In the genomic region with DNA sequence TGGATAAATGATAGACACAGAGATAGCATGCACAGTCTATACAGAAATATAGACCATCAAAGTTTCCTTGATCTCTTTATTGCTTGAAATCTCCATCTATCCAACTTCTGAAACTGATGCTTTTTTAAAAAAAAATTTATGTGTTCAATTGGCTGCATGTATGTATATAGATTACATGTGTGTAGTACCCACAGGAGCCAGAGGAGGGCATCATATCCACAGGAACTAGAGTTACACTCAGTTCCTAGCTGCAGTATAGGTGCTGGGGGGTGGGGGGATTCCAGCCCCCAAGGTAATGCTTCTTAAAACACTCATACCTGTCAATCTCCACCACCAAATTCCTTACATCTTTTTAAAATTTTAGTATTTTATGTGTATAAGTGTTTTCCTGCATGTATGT, we compare ENCODE assay signal across 9 mouse cellular contexts. TPM values are rescaled to one million over a fixed set of nuclear protein-coding genes. Genes with fewer than 3 reads are reported as not detected.
DNase-seq lines count a peak whose midpoint lies in the region; ATAC-seq and TF ChIP-seq lines count a peak whose summit lies in the region.
"Had no signal": no experiment of that assay in that cellular context is flagged by ENCODE, and none has a peak within 500 bp of the region (broad histone marks: within the 10 kb centered on the region; RNA-seq: fewer than 3 reads in every experiment).

No protein-coding gene starts in this region.

- H3K36me3 ChIP-seq in kidney, embryonic 16.5 days (ENCODE audit: insufficient read depth, low read length), result peaks cover 37% of the 10 kb centered on the region
- H3K36me3 ChIP-seq in ES-Bruce4 (ENCODE audit: control insufficient read depth, insufficient read depth, low read length, poor library complexity, severe bottlenecking), result peaks cover 9% of the 10 kb centered on the region

- H3K4me1 ChIP-seq in kidney, embryonic 16.5 days (ENCODE audit: insufficient read depth, low read length), result no peaks in the 10 kb centered on the region
- no peaks in the 10 kb centered on the region for H3K4me1 ChIP-seq in ES-Bruce4 (ENCODE audit: control insufficient read depth, insufficient read depth, low read length)
- H3K4me1 ChIP-seq: stomach, embryonic 15.5 days had no signal

- TF ChIP-seq CTCF in ES-Bruce4 (IDR thresholded peaks at IDR 0.05; ENCODE audit: low read depth, low read length), result peak; percentile 10

- ATAC-seq in kidney, embryonic 16.5 days (ENCODE audit: low FRiP score, low TSS enrichment), result no peak
- ATAC-seq in neutrophil, adult 5-6 weeks (ENCODE audit: extremely low read depth, insufficient number of reproducible peaks, low FRiP score, poor library complexity, severe bottlenecking), result 0 out of 2 replicates have a peak, but pooled peaks have one; percentile 46

- TF ChIP-seq POLR2A in ES-Bruce4 (IDR thresholded peaks at IDR 0.05; ENCODE audit: insufficient read depth, low read length), result no peak

- H3K27ac ChIP-seq in kidney, embryonic 16.5 days (ENCODE audit: low read length), result no peak overlapping the region
- no peak overlapping the region for H3K27ac ChIP-seq in ES-Bruce4 (ENCODE audit: insufficient read depth, low read length)
- H3K27ac ChIP-seq: stomach, embryonic 15.5 days had no signal

- TF ChIP-seq EP300 in ES-Bruce4 (IDR thresholded peaks at IDR 0.05; ENCODE audit: insufficient read depth, low read depth, low read length), result no peak

- H3K4me2 ChIP-seq in kidney, embryonic 16.5 days (replicated peaks; ENCODE audit: low read depth, low read length), result no peak overlapping the region
- H3K4me2 ChIP-seq: stomach, embryonic 15.5 days had no signal

- no peak overlapping the region for H3K4me3 ChIP-seq in kidney, embryonic 16.5 days (ENCODE audit: low read length)
- no peak overlapping the region for H3K4me3 ChIP-seq in ES-Bruce4 (ENCODE audit: low read depth, low read length)
- H3K4me3 ChIP-seq: stomach, embryonic 15.5 days had no signal

- peaks cover 6% of the 10 kb centered on the region; the same call in 1 of the 2 replicates for H3K9me3 ChIP-seq in kidney, embryonic 16.5 days (ENCODE audit: low read length)
- H3K9me3 ChIP-seq in ES-Bruce4 (replicated peaks; ENCODE audit: control insufficient read depth, insufficient read depth, low read length, poor library complexity, severe bottlenecking), result peaks cover 6% of the 10 kb centered on the region
- H3K9me3 ChIP-seq: stomach, embryonic 15.5 days had no signal

- no peaks in the 10 kb centered on the region for H3K27me3 ChIP-seq in kidney, embryonic 16.5 days (ENCODE audit: insufficient read depth, low read length)
- H3K27me3 ChIP-seq in ES-Bruce4 (ENCODE audit: control insufficient read depth, insufficient read depth, low read length, poor library complexity, severe bottlenecking), result no peaks in the 10 kb centered on the region
- H3K27me3 ChIP-seq: stomach, embryonic 15.5 days had no signal

- DNase-seq in kidney, postnatal 4 days, result peak; percentile 39
- peak; percentile 56 for DNase-seq in ZHBTc4 (ENCODE audit: low read depth, low spot score)
- DNase-seq in neural tube, embryonic 10.5 days (ENCODE audit: extremely low spot score, low spot score), result no peak
- DNase-seq in ovary, postnatal 14 days (ENCODE audit: low spot score), result no peak
- DNase-seq: gastrocnemius, postnatal 14 days had no signal

- H3K9ac ChIP-seq in kidney, embryonic 16.5 days (replicated peaks; ENCODE audit: low read length), result no peak overlapping the region
- H3K9ac ChIP-seq in ES-Bruce4 (ENCODE audit: low read depth, poor library complexity, severe bottlenecking), result no peak overlapping the region
- H3K9ac ChIP-seq: stomach, embryonic 15.5 days had no signal

RNA-seq across cellular contexts. Expression of gene Ift80, which starts 39.7 kb away (rescaled TPM):
- polyA plus RNA-seq in kidney, embryonic 16.5 days (2015; fragmentation: Nextera tagmentation; extraction: Ambion mirVana), result 18.8 and 20.1 TPM in 2 replicates
- polyA plus RNA-seq in ES-Bruce4 (2011; ENCODE audit: insufficient read depth, insufficient read length, low read depth, missing spikeins), result 21.4 and 22.2 TPM in 2 replicates
- 29.7 and 30.4 TPM in 2 replicates for total RNA-seq in neutrophil, adult 5-6 weeks (2017)

RNA-seq across cellular contexts. Expression of gene Smc4, which starts 39.9 kb away (rescaled TPM):
- 153 and 173 TPM in 2 replicates for polyA plus RNA-seq in kidney, embryonic 16.5 days (2015; fragmentation: Nextera tagmentation; extraction: Ambion mirVana)
- polyA plus RNA-seq in ES-Bruce4 (2011; ENCODE audit: insufficient read depth, insufficient read length, low read depth, missing spikeins), result 276 and 284 TPM in 2 replicates
- total RNA-seq in neutrophil, adult 5-6 weeks (2017), result 355 and 369 TPM in 2 replicates

Comparison
In these comparisons a context has a peak if more than half of its experiments do, and no peak if none do; other contexts are left out.
1. DNase-seq: peak in kidney, postnatal 4 days (2 of 2) and ZHBTc4 (single experiment); none in neural tube, embryonic 10.5 days (single experiment) and ovary, postnatal 14 days (single experiment).